Mouse (Mus musculus) midbrain, embryonic 15.5 days (tissue): ENCODE results near the gene Cisd2. TPM values are rescaled to one million over a fixed set of nuclear protein-coding genes. Genes with fewer than 3 reads are reported as not detected.

Experiments
- ATAC-seq: fragments of 200-750 bp; cut with Nextera tagmentation; replicated peaks from 2 replicates; pipeline ENCODE4 v1.8.0; 2017; ENCODE audit warnings: moderate TSS enrichment
- H3K27ac ChIP-seq: fragments of 300-500 bp; sonication (generic); 2 replicates; pipeline ENCODE4 v1.5.1; 2015; ENCODE audit warnings: mild to moderate bottlenecking, inconsistent platforms
- H3K27me3 ChIP-seq: fragments of 300-500 bp; sonication (generic); replicated peaks from 2 replicates; pipeline ENCODE4 v1.6.1; 2015; ENCODE audit warnings: inconsistent platforms
- H3K36me3 ChIP-seq: fragments of 300-500 bp; sonication (generic); replicated peaks from 2 replicates; pipeline ENCODE4 v1.6.1; 2015; ENCODE audit warnings: inconsistent platforms
- H3K4me1 ChIP-seq: fragments of 300-500 bp; sonication (generic); 2 replicates; pipeline ENCODE4 v1.6.1; 2015; ENCODE audit warnings: inconsistent platforms
- H3K4me2 ChIP-seq: fragments of 300-500 bp; sonication (generic); 2 replicates; pipeline ENCODE4 v1.6.1; 2015; ENCODE audit warnings: inconsistent platforms, mild to moderate bottlenecking, moderate library complexity
- H3K4me3 ChIP-seq: fragments of 300-500 bp; sonication (generic); 2 replicates; pipeline ENCODE4 v1.5.1; 2015; ENCODE audit warnings: mild to moderate bottlenecking, inconsistent platforms
- H3K9ac ChIP-seq: fragments of 300-500 bp; sonication (generic); 2 replicates; pipeline ENCODE4 v1.6.1; 2015; ENCODE audit warnings: mild to moderate bottlenecking, inconsistent platforms
- H3K9me3 ChIP-seq: fragments of 300-500 bp; sonication (generic); 2 replicates; pipeline ENCODE4 v1.6.1; 2016; ENCODE audit warnings: inconsistent platforms
- WGBS: fragments of 180-500 bp; shearing (Covaris S2); methylation state at CpG from one replicate; pipeline ENCODE4 v1.1.7; 2015; ENCODE audit warnings: mixed read lengths; 5-methylcytosine and 5-hydroxymethylcytosine counted together
- polyA plus RNA-seq: library from polyadenylated mRNA; unstranded; fragments of >200 nt; fragmentation: Nextera tagmentation; extraction: Ambion mirVana; gene quantifications from 2 replicates; pipeline ENCODE4 v1.2.1, GENCODE M21; 2015

Gene Cisd2
- polyA plus RNA-seq = 67.2 and 72.0 TPM in 2 replicates

- Histone ChIP-seq H3K4me2 (peak within 1 kb of the TSS; percentile 77), H3K9me3 (no peaks in the 10 kb centered on the region), H3K27ac (peak within 1 kb of the TSS; percentile 99), H3K27me3 (no peaks in the 10 kb centered on the region), H3K36me3 (no peaks in the 10 kb centered on the region), H3K4me1 (peaks cover 26% of the 10 kb centered on the region), H3K4me3 (peak within 1 kb of the TSS; percentile 73), H3K9ac (peak within 1 kb of the TSS; percentile 78)
- WGBS = 2% methylated on average over 8 of the region's 8 CpGs
- peak; percentile 34 for ATAC-seq
Measured at GRCm38 (mm10) chr3:135423608-135424212, at the start of gene Cisd2. Cisd2 (minus strand) TSS chr3:135423925.

- no peak overlapping the region for H3K4me3 ChIP-seq
- H3K4me2 ChIP-seq = no peak overlapping the region
- 87% methylated on average over 1 of the region's 1 CpGs for WGBS
- H3K9me3 ChIP-seq = no peaks in the 10 kb centered on the region
- H3K27me3 ChIP-seq = no peaks in the 10 kb centered on the region
- H3K4me1 ChIP-seq = no peaks in the 10 kb centered on the region
- no peak for ATAC-seq
- H3K36me3 ChIP-seq = 0 out of 2 replicates have a peak, but pooled peaks cover 4% of the 10 kb centered on the region
- no peak overlapping the region for H3K9ac ChIP-seq
- no peak overlapping the region for H3K27ac ChIP-seq
Measured at GRCm38 (mm10) chr3:135470823-135471222, 47.1 kb upstream of the Cisd2 start.

GRCm38 (mm10) chr3:135469974-135470373 lies 46.2 kb upstream of the Cisd2 start:
- Histone ChIP-seq H3K4me2 (no peak overlapping the region), H3K27ac (no peak overlapping the region), H3K4me3 (no peak overlapping the region), H3K9me3 (no peaks in the 10 kb centered on the region), H3K4me1 (no peaks in the 10 kb centered on the region), H3K9ac (no peak overlapping the region), H3K36me3 (0 out of 2 replicates have a peak, but pooled peaks cover 4% of the 10 kb centered on the region), H3K27me3 (no peaks in the 10 kb centered on the region)
- WGBS = 44% methylated on average over 4 of the region's 4 CpGs
- no peak; the same call in 1 of the 2 replicates for ATAC-seq

GRCm38 (mm10) chr3:135469146-135469545 lies 45.4 kb upstream of the Cisd2 start:
- H3K9ac ChIP-seq = no peak overlapping the region
- 57% methylated on average over 3 of the region's 3 CpGs for WGBS
- H3K4me1 ChIP-seq = no peaks in the 10 kb centered on the region
- ATAC-seq = no peak; the same call in 1 of the 2 replicates
- H3K4me2 ChIP-seq = no peak overlapping the region
- H3K27me3 ChIP-seq = no peaks in the 10 kb centered on the region
- H3K36me3 ChIP-seq = 0 out of 2 replicates have a peak, but pooled peaks cover 4% of the 10 kb centered on the region
- H3K9me3 ChIP-seq = no peaks in the 10 kb centered on the region
- no peak overlapping the region for H3K27ac ChIP-seq
- H3K4me3 ChIP-seq = no peak overlapping the region

- no peaks in the 10 kb centered on the region for H3K27me3 ChIP-seq
- no peak overlapping the region for H3K4me3 ChIP-seq
- no peak overlapping the region for H3K9ac ChIP-seq
- no peaks in the 10 kb centered on the region for H3K9me3 ChIP-seq
- 93% methylated on average over 1 of the region's 1 CpGs for WGBS
- no peak overlapping the region for H3K27ac ChIP-seq
- H3K4me2 ChIP-seq = no peak overlapping the region
- 0 out of 2 replicates have a peak, but pooled peaks cover 4% of the 10 kb centered on the region for H3K36me3 ChIP-seq
- no peaks in the 10 kb centered on the region for H3K4me1 ChIP-seq
- no peak for ATAC-seq
Measured at GRCm38 (mm10) chr3:135468402-135468801, 44.7 kb upstream of the Cisd2 start.

- no peaks in the 10 kb centered on the region for H3K27me3 ChIP-seq
- no peak overlapping the region for H3K27ac ChIP-seq
- H3K9ac ChIP-seq = no peak overlapping the region
- no peaks in the 10 kb centered on the region for H3K9me3 ChIP-seq
- H3K4me2 ChIP-seq = no peak overlapping the region
- peaks cover 10% of the 10 kb centered on the region; the same call in 1 of the 2 replicates for H3K36me3 ChIP-seq
- no peak overlapping the region for H3K4me3 ChIP-seq
- ATAC-seq = no peak
- H3K4me1 ChIP-seq = no peaks in the 10 kb centered on the region
Measured at GRCm38 (mm10) chr3:135458981-135459380, 35.3 kb upstream of the Cisd2 start.

- Histone ChIP-seq H3K9ac (no peak overlapping the region), H3K4me3 (no peak overlapping the region), H3K36me3 (no peaks in the 10 kb centered on the region), H3K4me2 (no peak overlapping the region), H3K27ac (no peak overlapping the region), H3K4me1 (peaks cover 32% of the 10 kb centered on the region), H3K9me3 (no peaks in the 10 kb centered on the region), H3K27me3 (no peaks in the 10 kb centered on the region)
- ATAC-seq = no peak
Measured at GRCm38 (mm10) chr3:135444930-135445329, 21.2 kb upstream of the Cisd2 start.

- H3K4me3 ChIP-seq = peak overlapping the region; percentile 86
- no peak overlapping the region for H3K27ac ChIP-seq
- no peaks in the 10 kb centered on the region for H3K36me3 ChIP-seq
- no peaks in the 10 kb centered on the region for H3K27me3 ChIP-seq
- H3K4me1 ChIP-seq = peaks cover 41% of the 10 kb centered on the region
- peak overlapping the region; percentile 84; the same call in 1 of the 2 replicates for H3K9ac ChIP-seq
- ATAC-seq = no peak
- H3K9me3 ChIP-seq = no peaks in the 10 kb centered on the region
- H3K4me2 ChIP-seq = peak overlapping the region; percentile 72
- WGBS = 44% methylated on average over 10 of the region's 10 CpGs
Measured at GRCm38 (mm10) chr3:135440621-135441020, 16.9 kb upstream of the Cisd2 start.

- ATAC-seq = no peak
- 24% methylated on average over 7 of the region's 7 CpGs for WGBS
- H3K27ac ChIP-seq = no peak overlapping the region
- H3K9me3 ChIP-seq = no peaks in the 10 kb centered on the region
- peak overlapping the region; percentile 86 for H3K4me3 ChIP-seq
- no peaks in the 10 kb centered on the region for H3K27me3 ChIP-seq
- H3K4me1 ChIP-seq = peaks cover 41% of the 10 kb centered on the region
- H3K36me3 ChIP-seq = no peaks in the 10 kb centered on the region
- H3K9ac ChIP-seq = peak overlapping the region; percentile 84
- H3K4me2 ChIP-seq = peak overlapping the region; percentile 72
Measured at GRCm38 (mm10) chr3:135440221-135440620, 16.5 kb upstream of the Cisd2 start.

- Histone ChIP-seq H3K27ac (peak overlapping the region; percentile 100), H3K4me2 (peak overlapping the region; percentile 72), H3K9ac (peak overlapping the region; percentile 84), H3K4me1 (peaks cover 39% of the 10 kb centered on the region), H3K9me3 (no peaks in the 10 kb centered on the region), H3K36me3 (no peaks in the 10 kb centered on the region), H3K27me3 (no peaks in the 10 kb centered on the region), H3K4me3 (peak overlapping the region; percentile 86)
- no peak for ATAC-seq
- 3% methylated on average over 15 of the region's 15 CpGs for WGBS
Measured at GRCm38 (mm10) chr3:135439651-135440050, 15.9 kb upstream of the Cisd2 start.

GRCm38 (mm10) chr3:135438913-135439531 lies 15.3 kb upstream of the Cisd2 start:
- no peaks in the 10 kb centered on the region for H3K36me3 ChIP-seq
- H3K9ac ChIP-seq = peak overlapping the region; percentile 84
- WGBS = under 1% methylated on average over 65 of the region's 76 CpGs
- peak overlapping the region; percentile 100 for H3K27ac ChIP-seq
- H3K9me3 ChIP-seq = no peaks in the 10 kb centered on the region
- peak overlapping the region; percentile 72 for H3K4me2 ChIP-seq
- ATAC-seq = peak; percentile 62
- H3K4me1 ChIP-seq = peaks cover 37% of the 10 kb centered on the region
- no peaks in the 10 kb centered on the region for H3K27me3 ChIP-seq
- peak overlapping the region; percentile 86 for H3K4me3 ChIP-seq

- peak; percentile 88 for ATAC-seq
- no peaks in the 10 kb centered on the region for H3K27me3 ChIP-seq
- H3K27ac ChIP-seq = peak overlapping the region; percentile 100
- H3K4me1 ChIP-seq = peaks cover 34% of the 10 kb centered on the region
- 0% methylated on average over 44 of the region's 50 CpGs for WGBS
- H3K36me3 ChIP-seq = no peaks in the 10 kb centered on the region
- H3K9me3 ChIP-seq = no peaks in the 10 kb centered on the region
- peak overlapping the region; percentile 84 for H3K9ac ChIP-seq
- H3K4me3 ChIP-seq = peak overlapping the region; percentile 86
- H3K4me2 ChIP-seq = no peak overlapping the region
Measured at GRCm38 (mm10) chr3:135438531-135438912, 14.8 kb upstream of the Cisd2 start.
